Mouse (Mus musculus): ENCODE data around the gene Csrp2.

GRCm38 (mm10) chr10:110876956-110877355 is 42.6 kb upstream of the Csrp2 start:
- no peak for TF ChIP-seq POLR2A (IDR thresholded peaks at IDR 0.05; ENCODE audit: control insufficient read depth in 1 of 2, insufficient read depth in 1 of 2, low read depth in 1 of 2, low read length in 2 of 2, poor library complexity in 1 of 2)
- no peak for TF ChIP-seq CTCF (IDR thresholded peaks at IDR 0.05 in 2 of 3, conservative IDR thresholded peaks at IDR 0.05 in 1 of 3; ENCODE audit: control insufficient read depth in 1 of 3, insufficient read depth in 1 of 3, low read depth in 2 of 3, low read length in 3 of 3, poor library complexity in 1 of 3, severe bottlenecking in 1 of 3)
- no peak for TF ChIP-seq GABPA (IDR thresholded peaks at IDR 0.05; ENCODE audit: low read depth, low read length)
